Mouse (Mus musculus): ENCODE results near the gene Ttll13. TPM values are rescaled to one million over a fixed set of nuclear protein-coding genes. Genes with fewer than 3 reads are reported as not detected.

Ttll13 gene
- polyA plus RNA-seq (2015; fragmentation: Nextera tagmentation; extraction: Ambion mirVana) = 2.0 and 2.4 TPM in 2 replicates

DNA sequence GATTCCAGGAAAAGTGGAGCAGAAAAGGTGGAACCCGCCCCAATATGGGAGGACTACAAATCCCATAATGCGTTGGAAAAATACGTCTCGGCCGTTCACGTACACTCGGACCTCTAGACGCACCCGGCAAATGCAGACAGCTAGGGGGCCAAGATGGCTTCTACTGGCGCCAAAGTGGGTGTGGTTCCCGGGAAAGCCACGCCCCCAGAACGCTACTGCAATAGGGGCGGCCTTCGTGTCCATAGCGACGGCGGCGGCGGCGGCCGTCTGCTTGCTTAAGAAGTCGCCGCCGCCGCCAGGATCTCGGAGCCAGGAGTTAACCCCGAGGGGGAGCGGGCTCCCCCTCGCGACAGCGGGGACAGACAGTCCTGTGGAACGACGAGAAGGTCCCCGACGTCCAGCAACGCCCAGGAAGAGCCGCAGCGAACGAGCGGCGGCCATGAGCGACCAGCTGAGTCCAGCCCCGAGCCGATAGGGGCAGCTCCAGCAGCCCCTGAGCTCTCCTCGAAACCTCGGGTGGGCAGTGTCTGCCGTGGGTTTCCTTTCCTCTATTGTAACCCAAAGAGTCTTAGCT lies at the start of gene Ttll13:
Gene Ttll13, plus strand, starts transcription at position 229 of the 574 bp plus-strand sequence.
- peak; percentile 98 for ATAC-seq (ENCODE audit: low FRiP score)
- H3K9me3 ChIP-seq (replicated peaks) = no peaks in the 10 kb centered on the region
- peak within 1 kb of the TSS; percentile 89 for H3K27ac ChIP-seq (replicated peaks)
- H3K4me3 ChIP-seq (replicated peaks) = peak within 1 kb of the TSS; percentile 64
- peak within 1 kb of the TSS; percentile 62 for H3K4me2 ChIP-seq
- H3K9ac ChIP-seq (replicated peaks) = peak within 1 kb of the TSS; percentile 69
- no peaks in the 10 kb centered on the region for H3K27me3 ChIP-seq (replicated peaks)
- 0 out of 2 replicates have a peak, but pooled peaks cover 5% of the 10 kb centered on the region for H3K4me1 ChIP-seq
- under 1% methylated on average over 48 of the region's 48 CpGs for WGBS
- 0 out of 2 replicates have a peak, but pooled peaks cover 3% of the 10 kb centered on the region for H3K36me3 ChIP-seq

DNA sequence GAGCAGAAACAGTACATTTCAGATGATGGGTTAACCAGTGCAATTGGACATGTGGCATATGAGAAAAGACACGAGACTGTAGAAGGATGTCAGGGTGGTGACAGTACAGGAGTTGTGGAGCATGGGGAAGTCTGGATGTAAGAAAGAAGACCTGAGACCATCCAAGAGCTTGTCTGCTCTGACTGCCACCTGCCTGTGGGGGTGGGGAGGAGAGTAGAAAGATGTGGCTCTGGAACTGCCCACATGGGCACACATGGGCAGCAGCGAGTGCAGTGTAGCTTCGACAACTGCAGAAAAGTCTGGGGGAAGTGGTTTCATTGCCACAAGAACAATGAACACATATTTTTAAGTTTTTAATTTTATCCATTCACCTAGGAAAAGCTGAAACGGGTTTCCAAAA lies 48.8 kb upstream of the Ttll13 start:
- Histone ChIP-seq H3K9ac (replicated peaks) (peak overlapping the region; percentile 65), H3K27me3 (replicated peaks) (no peaks in the 10 kb centered on the region), H3K27ac (replicated peaks) (peak overlapping the region; percentile 95), H3K4me3 (replicated peaks) (peak overlapping the region; percentile 57), H3K4me1 (peaks cover 70% of the 10 kb centered on the region), H3K4me2 (peak overlapping the region; percentile 80), H3K9me3 (replicated peaks) (no peaks in the 10 kb centered on the region), H3K36me3 (0 out of 2 replicates have a peak, but pooled peaks cover 2% of the 10 kb centered on the region)
- WGBS = 14% methylated on average over 4 of the region's 4 CpGs
- no peak for ATAC-seq (ENCODE audit: low FRiP score)

DNA sequence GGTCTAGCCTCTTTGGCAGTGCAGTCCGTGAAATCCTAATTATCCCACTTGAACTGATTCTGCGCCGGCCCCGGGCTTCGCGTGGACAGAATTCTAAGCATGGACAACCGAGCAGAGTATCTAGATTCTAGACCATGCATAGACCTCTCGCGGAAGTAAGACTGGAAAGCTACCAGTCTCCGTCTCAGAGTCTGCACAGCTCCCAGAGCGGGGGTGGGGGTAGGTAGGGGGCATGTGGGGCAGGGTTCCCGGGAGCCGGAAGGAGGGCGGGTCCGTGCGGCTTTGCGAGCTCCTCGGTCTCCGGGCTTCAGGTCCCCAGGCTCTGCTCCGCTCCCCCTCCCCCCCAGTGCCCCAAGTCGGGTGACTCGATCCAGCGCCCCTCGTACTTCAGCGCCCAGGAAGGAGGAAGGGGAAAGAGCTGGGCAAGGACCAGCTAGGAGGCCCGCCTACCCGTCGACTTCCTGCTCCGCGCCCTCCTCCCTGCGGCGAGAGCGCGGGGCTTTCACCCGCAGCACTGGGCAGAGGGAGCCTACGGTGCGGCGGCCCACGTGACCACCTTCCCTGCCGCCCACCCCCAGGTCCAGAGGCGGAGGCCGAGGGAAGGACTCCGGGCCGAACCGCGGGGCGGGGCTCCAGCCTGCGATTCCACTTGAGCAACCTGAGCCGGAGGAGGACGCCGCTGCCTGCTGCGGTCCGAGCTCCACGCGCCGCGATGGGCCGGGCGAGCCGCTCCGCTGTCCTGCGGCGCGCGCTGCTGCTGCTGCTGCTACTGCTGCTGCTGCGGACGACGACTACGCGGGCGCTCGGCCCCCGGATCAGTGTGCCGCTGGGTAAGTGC lies 48.0 kb upstream of the Ttll13 start:
- Histone ChIP-seq H3K36me3 (0 out of 2 replicates have a peak, but pooled peaks cover 6% of the 10 kb centered on the region), H3K4me1 (peaks cover 70% of the 10 kb centered on the region), H3K4me2 (peak overlapping the region; percentile 80), H3K4me3 (replicated peaks) (peak overlapping the region; percentile 57), H3K27me3 (replicated peaks) (no peaks in the 10 kb centered on the region), H3K9ac (replicated peaks) (peak overlapping the region; percentile 65), H3K9me3 (replicated peaks) (no peaks in the 10 kb centered on the region), H3K27ac (replicated peaks) (peak overlapping the region; percentile 95)
- under 1% methylated on average over 63 of the region's 74 CpGs for WGBS
- ATAC-seq (ENCODE audit: low FRiP score) = peak; percentile 93

DNA sequence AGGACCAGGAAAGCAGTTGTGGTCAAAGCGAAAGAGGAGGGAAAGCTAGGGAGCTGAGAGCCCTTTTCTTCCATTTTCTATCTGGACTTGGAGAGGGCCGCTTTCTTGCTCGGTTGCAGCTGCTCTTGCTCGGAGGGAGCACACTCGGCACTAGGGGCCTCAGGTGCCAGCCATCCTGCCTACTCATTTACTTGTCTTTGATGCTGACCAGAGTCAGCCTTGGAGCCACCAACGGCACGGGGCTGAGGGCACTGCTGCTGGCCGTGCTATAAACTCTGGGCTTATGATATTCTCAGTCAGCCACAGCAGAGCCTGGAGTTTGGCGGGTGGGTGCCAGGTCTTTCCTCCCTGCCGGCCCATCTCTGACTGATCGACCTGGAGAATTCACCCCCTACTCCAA lies 47.3 kb upstream of the Ttll13 start:
- H3K4me3 ChIP-seq (replicated peaks) = peak overlapping the region; percentile 57
- peak overlapping the region; percentile 95 for H3K27ac ChIP-seq (replicated peaks)
- H3K9ac ChIP-seq (replicated peaks) = peak overlapping the region; percentile 65
- 0 out of 2 replicates have a peak, but pooled peaks cover 6% of the 10 kb centered on the region for H3K36me3 ChIP-seq
- peak; percentile 14; the same call in 1 of the 2 replicates for ATAC-seq (ENCODE audit: low FRiP score)
- H3K4me2 ChIP-seq = peak overlapping the region; percentile 80
- no peaks in the 10 kb centered on the region for H3K9me3 ChIP-seq (replicated peaks)
- WGBS = under 1% methylated on average over 11 of the region's 11 CpGs
- H3K27me3 ChIP-seq (replicated peaks) = no peaks in the 10 kb centered on the region
- peaks cover 73% of the 10 kb centered on the region for H3K4me1 ChIP-seq

DNA sequence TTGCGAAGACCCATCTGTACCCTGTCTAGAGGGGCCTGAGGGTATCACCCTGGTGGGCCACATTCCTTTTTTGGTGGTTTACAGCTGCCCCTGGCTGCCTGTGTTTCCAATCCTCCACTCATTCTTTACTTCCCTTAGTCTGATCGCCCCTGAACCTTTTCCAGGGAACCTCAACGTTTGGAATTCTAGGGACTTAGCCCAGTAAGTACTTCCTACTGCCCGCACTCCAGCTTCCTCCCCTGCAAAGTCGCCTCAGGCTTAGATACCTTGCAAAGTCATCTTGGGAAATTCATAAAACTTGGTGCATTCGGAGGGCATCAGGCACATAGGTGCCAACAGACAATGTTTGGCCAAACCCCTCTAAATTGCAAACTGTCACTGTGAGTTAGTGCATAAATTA lies 46.9 kb upstream of the Ttll13 start:
- WGBS = 26% methylated on average over 6 of the region's 6 CpGs
- Histone ChIP-seq H3K4me3 (replicated peaks) (peak overlapping the region; percentile 57), H3K27me3 (replicated peaks) (no peaks in the 10 kb centered on the region), H3K4me2 (peak overlapping the region; percentile 80), H3K4me1 (peaks cover 73% of the 10 kb centered on the region), H3K27ac (replicated peaks) (peak overlapping the region; percentile 95), H3K9me3 (replicated peaks) (no peaks in the 10 kb centered on the region), H3K36me3 (0 out of 2 replicates have a peak, but pooled peaks cover 6% of the 10 kb centered on the region), H3K9ac (replicated peaks) (peak overlapping the region; percentile 65)
- ATAC-seq (ENCODE audit: low FRiP score) = peak; percentile 0; the same call in 1 of the 2 replicates

DNA sequence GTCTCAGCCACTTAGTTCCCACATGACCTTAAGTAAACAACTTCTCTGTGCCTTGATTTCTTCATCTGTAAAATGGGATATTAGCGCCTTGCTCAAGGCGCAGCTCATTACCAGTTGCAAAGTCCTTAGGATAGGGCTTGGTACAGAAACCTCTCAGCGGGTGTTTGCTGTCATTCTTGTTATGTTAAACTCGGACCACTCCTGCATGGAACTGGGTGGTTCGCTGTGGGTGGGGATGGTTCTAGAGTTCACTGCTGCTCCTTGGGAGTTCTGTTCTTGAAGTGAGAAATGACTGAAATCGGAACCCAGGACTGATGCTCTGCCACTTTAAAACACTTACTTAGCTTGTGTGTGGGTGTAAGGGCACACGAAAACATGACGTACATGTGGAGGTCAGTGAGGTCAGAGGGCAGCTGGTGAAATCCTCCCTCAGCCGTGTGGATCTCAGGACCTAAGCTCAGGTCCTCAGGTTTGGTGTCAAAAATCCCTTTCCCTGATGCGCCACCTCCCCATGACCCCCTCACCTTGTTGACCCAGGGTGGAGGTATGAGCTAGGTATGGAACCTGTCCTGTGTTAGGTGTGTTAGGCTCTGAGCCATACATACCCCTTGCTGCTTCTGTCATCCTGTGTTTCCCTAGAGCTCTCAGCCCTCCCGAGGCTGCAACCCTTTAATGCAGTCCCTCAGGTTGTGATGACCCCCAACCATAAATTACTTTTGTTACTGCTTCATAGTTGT lies 46.2 kb upstream of the Ttll13 start:
- no peak for ATAC-seq (ENCODE audit: low FRiP score)
- H3K36me3 ChIP-seq = 0 out of 2 replicates have a peak, but pooled peaks cover 6% of the 10 kb centered on the region
- peaks cover 72% of the 10 kb centered on the region for H3K4me1 ChIP-seq
- no peak overlapping the region; the same call in 1 of the 2 replicates for H3K9ac ChIP-seq (replicated peaks)
- peak overlapping the region; percentile 57 for H3K4me3 ChIP-seq (replicated peaks)
- H3K4me2 ChIP-seq = peak overlapping the region; percentile 80
- 74% methylated on average over 11 of the region's 11 CpGs for WGBS
- no peaks in the 10 kb centered on the region for H3K27me3 ChIP-seq (replicated peaks)
- H3K27ac ChIP-seq (replicated peaks) = no peak overlapping the region
- H3K9me3 ChIP-seq (replicated peaks) = no peaks in the 10 kb centered on the region

DNA sequence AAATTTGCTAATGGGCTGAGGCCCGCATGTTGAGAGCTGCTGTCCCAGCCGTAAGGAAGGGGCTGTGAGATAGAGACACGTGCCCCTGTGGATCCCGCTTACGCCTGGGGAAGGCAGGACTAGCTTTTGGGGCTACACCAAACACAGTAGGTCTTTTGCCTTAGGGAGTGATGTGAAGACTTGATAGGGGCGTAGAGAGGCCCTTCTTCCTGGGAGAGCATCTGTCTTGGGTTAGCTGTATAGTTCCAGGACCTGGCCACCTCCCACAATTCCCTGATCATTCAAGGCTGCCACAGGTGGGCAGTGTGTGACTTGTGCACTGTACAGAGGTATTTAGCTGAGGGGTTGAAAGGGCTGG lies 45.6 kb upstream of the Ttll13 start:
- WGBS = 50% methylated on average over 6 of the region's 6 CpGs

DNA sequence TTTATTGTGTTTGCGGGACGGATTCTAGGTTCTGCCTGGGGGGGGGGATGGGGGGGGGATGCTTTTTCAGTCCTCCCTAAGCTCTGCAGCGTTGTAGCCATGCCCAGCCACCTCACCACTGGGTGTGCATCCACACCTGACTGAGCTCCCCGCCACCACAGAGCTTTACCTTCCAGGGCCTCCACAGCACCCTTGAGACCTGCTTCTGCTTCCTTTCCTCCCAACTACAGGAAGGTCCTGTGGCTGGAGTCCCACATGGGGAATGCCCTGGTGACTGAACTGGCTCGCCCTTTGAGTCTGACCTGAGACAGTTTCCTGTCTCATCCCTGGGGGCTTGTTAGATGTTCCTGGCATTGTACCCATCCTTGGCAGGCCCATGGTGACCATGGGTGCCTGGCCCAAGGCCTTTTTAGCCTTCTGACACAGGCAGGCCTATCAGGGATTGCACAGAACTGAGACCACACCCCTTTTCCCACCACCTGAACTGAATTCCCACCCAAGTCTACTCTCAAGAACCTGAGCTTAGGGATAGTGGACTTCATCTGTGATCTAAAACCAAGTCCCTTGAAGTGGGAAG lies 45.1 kb upstream of the Ttll13 start:
- WGBS = 79% methylated on average over 5 of the region's 5 CpGs
- peaks cover 74% of the 10 kb centered on the region for H3K4me1 ChIP-seq
- no peak for ATAC-seq (ENCODE audit: low FRiP score)

More for the DNA sequence above, 45.6 kb upstream of the Ttll13 start:
- 0 out of 2 replicates have a peak, but pooled peaks cover 6% of the 10 kb centered on the region for H3K36me3 ChIP-seq
- no peaks in the 10 kb centered on the region for H3K9me3 ChIP-seq (replicated peaks)
- no peaks in the 10 kb centered on the region for H3K27me3 ChIP-seq (replicated peaks)
- peaks cover 69% of the 10 kb centered on the region for H3K4me1 ChIP-seq
- H3K27ac ChIP-seq (replicated peaks) = no peak overlapping the region
- H3K4me2 ChIP-seq = peak overlapping the region; percentile 80
- H3K4me3 ChIP-seq (replicated peaks) = peak overlapping the region; percentile 1; the same call in 1 of the 2 replicates
- no peak overlapping the region; the same call in 1 of the 2 replicates for H3K9ac ChIP-seq (replicated peaks)
- ATAC-seq (ENCODE audit: low FRiP score) = no peak

DNA sequence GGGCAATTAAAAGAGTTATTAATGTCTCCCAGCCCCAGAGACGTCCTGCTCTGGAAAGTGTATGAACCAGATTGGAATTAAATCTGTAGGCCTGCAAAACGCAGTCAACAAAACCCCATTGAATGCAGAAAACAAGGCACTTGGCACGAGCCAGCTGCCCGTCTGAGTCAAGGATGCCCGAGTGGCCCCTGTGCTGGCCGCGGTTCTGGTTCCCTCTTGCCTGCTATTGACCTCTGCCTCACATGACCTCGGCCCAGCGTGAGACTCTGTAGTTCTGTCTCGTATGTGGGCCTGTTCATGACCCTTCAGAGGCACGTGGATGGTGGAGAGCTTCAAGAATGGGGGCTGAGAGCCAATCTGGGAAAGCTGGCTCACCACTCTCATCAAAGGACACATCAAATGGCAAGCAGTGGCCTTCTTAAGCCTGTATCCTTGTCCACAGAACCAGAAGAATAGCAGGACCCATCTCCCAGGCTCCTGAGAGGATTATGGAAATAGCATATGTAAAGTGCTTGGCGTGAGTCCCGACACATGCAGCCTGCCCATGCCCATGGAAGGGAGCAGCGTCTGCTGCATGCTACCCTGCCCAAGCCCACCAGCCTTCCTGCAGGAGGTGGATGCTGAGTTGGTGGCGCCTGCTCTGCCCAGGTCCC lies 44.2 kb upstream of the Ttll13 start:
- Histone ChIP-seq H3K27me3 (replicated peaks) (no peaks in the 10 kb centered on the region), H3K27ac (replicated peaks) (no peak overlapping the region), H3K36me3 (0 out of 2 replicates have a peak, but pooled peaks cover 6% of the 10 kb centered on the region), H3K9me3 (replicated peaks) (no peaks in the 10 kb centered on the region), H3K4me3 (replicated peaks) (no peak overlapping the region), H3K9ac (replicated peaks) (no peak overlapping the region), H3K4me1 (peaks cover 82% of the 10 kb centered on the region), H3K4me2 (0 out of 2 replicates have a peak overlapping the region, but pooled peaks have one; percentile 4)
- no peak for ATAC-seq (ENCODE audit: low FRiP score)
- 69% methylated on average over 15 of the region's 15 CpGs for WGBS

More for the DNA sequence above, 45.1 kb upstream of the Ttll13 start:
- Histone ChIP-seq H3K4me2 (no peak overlapping the region; the same call in 1 of the 2 replicates), H3K27ac (replicated peaks) (no peak overlapping the region), H3K9ac (replicated peaks) (no peak overlapping the region), H3K36me3 (0 out of 2 replicates have a peak, but pooled peaks cover 6% of the 10 kb centered on the region), H3K9me3 (replicated peaks) (no peaks in the 10 kb centered on the region), H3K27me3 (replicated peaks) (no peaks in the 10 kb centered on the region), H3K4me3 (replicated peaks) (no peak overlapping the region)

DNA sequence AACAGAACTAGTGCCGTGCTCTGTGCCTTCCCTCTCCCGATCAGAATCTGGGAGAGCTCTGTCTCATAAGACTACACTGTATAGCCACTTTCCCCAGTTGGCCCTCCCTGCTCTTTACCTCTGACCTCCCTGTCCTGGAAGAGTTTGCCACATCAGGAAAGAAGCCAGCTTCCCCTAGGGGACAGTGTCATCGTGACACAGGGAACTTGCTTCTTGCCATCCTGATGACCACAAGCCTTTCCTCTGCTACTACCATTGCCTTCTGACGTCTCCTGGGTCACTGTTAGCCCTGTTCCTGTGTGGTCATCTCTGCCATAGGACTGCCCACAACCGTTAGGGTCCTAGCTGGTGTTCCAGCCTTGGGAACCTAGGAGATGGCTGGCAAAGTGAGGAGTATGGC lies 43.2 kb upstream of the Ttll13 start:
- Histone ChIP-seq H3K9me3 (replicated peaks) (no peaks in the 10 kb centered on the region), H3K27ac (replicated peaks) (no peak overlapping the region), H3K4me1 (peaks cover 83% of the 10 kb centered on the region), H3K9ac (replicated peaks) (no peak overlapping the region), H3K27me3 (replicated peaks) (no peaks in the 10 kb centered on the region), H3K36me3 (0 out of 2 replicates have a peak, but pooled peaks cover 6% of the 10 kb centered on the region), H3K4me2 (no peak overlapping the region), H3K4me3 (replicated peaks) (no peak overlapping the region)
- WGBS = 88% methylated on average over 5 of the region's 5 CpGs
- no peak for ATAC-seq (ENCODE audit: low FRiP score)
